Mouse (Mus musculus) v-Abl transformed pro-B cells (cell line): ENCODE data around the gene Klf16.

ENCODE experiments used
- in situ Hi-C, 2 experiments: fragments of 400-800 bp; cut with MboI; formaldehyde crosslinking; loops; one replicate each; pipeline ENCODE4 v1.15.1; 2025; ENCODE audit not compliant: unreplicated experiment in 2 of 2

The Klf16 gene

DNA sequence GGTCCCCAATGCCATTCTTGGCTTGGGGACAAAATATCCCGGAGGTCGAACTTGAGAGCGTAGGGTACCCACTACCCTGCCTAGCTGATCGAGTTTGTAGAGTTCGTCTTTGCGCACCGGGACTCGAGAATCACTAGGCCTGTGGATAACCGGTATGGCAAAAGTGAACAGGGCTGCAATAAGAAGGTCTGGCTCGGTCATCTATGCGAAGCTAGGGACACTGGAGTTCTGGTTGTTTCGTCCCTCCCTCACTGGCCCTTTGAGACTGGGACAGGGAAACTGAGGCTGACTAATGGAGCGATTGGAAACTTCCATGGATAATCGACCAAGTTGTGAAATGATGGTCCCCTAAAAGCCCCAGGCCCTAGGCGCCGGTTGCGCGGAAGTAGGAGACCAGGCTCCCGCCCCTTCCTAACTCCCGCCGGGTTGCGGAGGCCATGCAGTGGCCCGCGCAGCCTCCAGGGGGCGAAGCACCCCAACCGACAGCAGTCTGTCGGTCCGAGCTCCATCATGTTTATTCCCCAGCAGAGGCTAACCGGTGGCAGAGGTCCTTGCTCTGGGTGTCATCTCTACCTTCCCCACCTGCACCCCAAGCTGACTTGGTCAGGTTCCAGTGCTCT lies 1.1 kb upstream of the Klf16 start:
- in situ Hi-C loops = loop anchor here (5.0 to 10.0 kb wide), 5 partner anchors 34 to 167 kb away; partner anchors contain the start of gene Ap3d1 (in 1 of the 2)

DNA sequence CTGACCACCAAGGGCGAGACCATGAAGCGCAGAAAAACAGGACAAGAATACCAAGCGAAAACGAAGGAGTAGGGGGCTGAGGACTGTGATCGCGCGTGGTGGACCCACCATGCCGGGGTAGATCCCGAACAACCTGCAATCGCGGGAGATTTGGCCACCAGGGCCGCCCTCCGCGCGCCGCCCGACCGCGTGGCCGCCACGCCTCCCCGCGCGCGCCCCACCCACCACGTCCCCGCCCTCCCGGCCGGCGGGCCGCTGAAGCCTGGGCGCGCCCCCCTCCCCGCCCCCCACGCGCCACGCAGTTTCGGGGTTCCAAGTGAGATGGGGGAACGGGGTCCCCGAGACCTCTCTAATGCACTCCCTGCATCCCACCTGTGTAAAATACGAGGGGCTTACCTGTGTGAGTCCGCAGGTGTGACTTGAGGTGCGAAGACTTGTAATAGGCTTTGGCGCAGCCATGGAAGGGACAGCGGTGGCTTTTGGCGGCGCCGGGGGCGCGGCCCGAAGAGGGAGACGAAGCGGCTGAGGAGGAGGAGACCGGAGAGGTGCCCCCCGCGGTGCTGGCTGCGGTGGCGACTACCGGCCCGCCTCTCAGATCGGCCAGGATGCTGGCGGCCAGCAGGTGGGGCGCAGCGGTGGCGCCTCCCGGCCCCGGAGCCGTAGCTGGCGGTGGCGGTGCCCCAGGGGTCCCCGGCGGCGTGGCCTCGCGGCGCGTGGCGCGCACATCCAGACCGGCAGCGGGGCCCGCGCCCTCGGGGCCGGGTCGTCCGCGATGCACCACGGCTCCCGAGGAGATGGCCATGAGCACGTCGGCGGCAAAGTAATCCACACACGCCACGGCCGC lies 548 bp downstream of the Klf16 start:
- in situ Hi-C loops = loop anchor here (5.0 to 10.0 kb wide), 5 partner anchors 36 to 168 kb away; partner anchors contain the start of gene Ap3d1 (in 1 of the 2)

DNA sequence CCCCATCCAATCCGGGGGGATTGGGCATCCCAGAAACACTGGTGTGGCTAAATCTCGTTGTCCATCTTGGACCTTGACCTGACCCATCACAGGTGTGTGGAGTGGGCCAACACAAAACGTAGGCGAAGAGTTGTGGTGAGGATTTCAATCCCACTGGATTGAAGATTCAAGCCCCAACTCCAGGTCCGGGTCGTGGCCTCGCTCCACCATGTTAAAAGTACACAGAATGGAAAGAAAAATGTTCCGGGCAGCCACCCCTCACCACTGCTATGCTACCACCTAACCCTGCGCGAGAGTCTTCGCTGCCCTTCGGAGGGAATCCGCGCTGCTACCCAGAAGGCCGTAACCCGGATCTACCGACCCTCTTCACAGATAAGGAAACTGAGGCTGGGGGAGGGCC lies 1.2 kb downstream of the Klf16 start:
- in situ Hi-C loops = loop anchor here (5.0 to 10.0 kb wide), 5 partner anchors 36 to 169 kb away; partner anchors contain the start of gene Ap3d1 (in 1 of the 2)

DNA sequence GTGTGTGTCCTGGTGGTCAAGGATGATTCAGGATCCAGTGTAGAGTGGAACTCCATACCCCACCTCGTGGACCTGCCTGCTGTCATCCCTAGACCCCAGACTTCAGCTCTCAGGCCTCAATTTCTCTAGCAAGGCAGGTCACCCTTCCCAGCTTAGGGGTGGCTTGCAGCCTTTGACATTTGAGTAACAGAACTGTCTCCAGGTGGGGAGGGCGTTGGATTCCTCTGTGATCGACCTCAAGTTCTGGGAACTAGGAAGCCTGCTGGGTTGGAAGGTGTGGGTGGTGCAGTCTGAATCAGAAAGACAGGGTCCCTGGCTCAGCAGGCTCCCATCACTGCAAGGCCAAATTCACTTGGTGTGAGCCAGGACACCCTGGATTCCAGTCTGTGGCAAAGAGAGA lies 2.2 kb downstream of the Klf16 start:
- in situ Hi-C loops = loop anchor here (5.0 to 25.0 kb wide), 6 partner anchors 37 to 312 kb away; partner anchors contain the start of gene Ap3d1 (in 1 of the 2)

- in situ Hi-C loops = loop anchor here (10.0 to 25.0 kb wide), 2 partner anchors 171 to 313 kb away; partner anchors contain the start of gene Ap3d1 (in 1 of the 2)
Observed at GRCm38 (mm10) chr10:80573944-80574343, 3.2 kb downstream of the Klf16 start.

- in situ Hi-C loops = loop anchor here (10.0 to 25.0 kb wide), 2 partner anchors 172 to 315 kb away; partner anchors contain the start of gene Ap3d1 (in 1 of the 2)
Observed at GRCm38 (mm10) chr10:80572477-80572876, 4.6 kb downstream of the Klf16 start.

- in situ Hi-C loops = loop anchor here (10.0 to 25.0 kb wide), 2 partner anchors 174 to 316 kb away; partner anchors contain the start of gene Ap3d1 (in 1 of the 2)
Observed at GRCm38 (mm10) chr10:80570871-80571836, 6.0 kb downstream of the Klf16 start.

- in situ Hi-C loops = loop anchor here (10.0 to 25.0 kb wide), 2 partner anchors 174 to 317 kb away; partner anchors contain the start of gene Ap3d1 (in 1 of the 2)
Observed at GRCm38 (mm10) chr10:80570419-80570818, 6.7 kb downstream of the Klf16 start.

DNA sequence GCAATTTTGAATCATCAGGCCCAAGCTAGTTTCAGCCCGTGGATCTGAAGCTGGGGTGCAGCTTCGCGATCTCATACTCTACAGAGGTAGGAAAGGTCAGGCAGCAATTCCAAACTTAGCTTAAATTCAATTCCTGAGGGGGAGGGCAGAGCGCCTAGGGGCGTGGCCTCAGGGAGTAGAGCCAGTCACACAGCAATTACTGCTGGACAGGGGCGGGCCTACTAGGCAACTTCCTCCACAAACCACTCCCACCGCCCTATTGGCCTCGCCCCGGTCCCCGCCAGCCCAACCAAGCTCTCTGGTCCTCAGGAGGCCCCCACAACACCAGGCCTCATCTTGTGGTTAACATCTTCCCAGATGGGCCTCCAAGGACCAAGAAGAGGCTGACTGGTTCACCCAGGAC lies 7.5 kb downstream of the Klf16 start:
- in situ Hi-C loops = loop anchor here (10.0 to 25.0 kb wide), 2 partner anchors 175 to 318 kb away; partner anchors contain the start of gene Ap3d1 (in 1 of the 2)

DNA sequence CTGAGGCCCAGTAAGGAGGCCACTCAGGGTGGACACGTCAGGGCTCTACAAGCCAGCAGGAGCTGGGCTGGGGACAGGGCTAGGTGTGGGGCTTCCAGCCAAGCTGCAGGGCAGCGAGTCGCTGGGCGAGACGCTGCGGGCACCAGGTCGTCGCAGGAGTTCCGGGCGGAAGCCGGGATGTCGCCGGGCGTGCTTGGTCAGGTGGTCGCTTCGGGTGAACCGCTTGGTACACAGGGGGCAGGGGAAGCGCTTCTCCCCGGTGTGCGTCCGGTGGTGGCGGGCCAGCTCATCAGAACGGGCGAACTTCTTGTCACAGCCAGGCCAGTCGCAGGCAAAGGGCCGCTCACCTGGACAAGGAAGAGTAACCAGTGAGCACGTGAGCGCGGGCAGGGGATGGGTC lies 8.2 kb downstream of the Klf16 start:
- in situ Hi-C loops = loop anchor here in 1 of 2 experiments (25.0 kb wide), 1 partner anchor 318 kb away; no protein-coding TSS in a partner anchor

- in situ Hi-C loops = loop anchor here in 1 of 2 experiments (25.0 kb wide), 1 partner anchor 321 kb away; no protein-coding TSS in a partner anchor
Observed at GRCm38 (mm10) chr10:80566375-80567092, 10.6 kb downstream of the Klf16 start.

- in situ Hi-C loops = loop anchor here in 1 of 2 experiments (25.0 kb wide), 1 partner anchor 326 kb away; no protein-coding TSS in a partner anchor
Observed at GRCm38 (mm10) chr10:80561116-80561944, 15.8 kb downstream of the Klf16 start, which contains the start of gene Rexo1. TSS of gene Rexo1 (minus strand) at chr10:80561560.

- in situ Hi-C loops = loop anchor here in 1 of 2 experiments (25.0 kb wide), 1 partner anchor 327 kb away; no protein-coding TSS in a partner anchor
Observed at GRCm38 (mm10) chr10:80560621-80561020, 16.5 kb downstream of the Klf16 start.

DNA sequence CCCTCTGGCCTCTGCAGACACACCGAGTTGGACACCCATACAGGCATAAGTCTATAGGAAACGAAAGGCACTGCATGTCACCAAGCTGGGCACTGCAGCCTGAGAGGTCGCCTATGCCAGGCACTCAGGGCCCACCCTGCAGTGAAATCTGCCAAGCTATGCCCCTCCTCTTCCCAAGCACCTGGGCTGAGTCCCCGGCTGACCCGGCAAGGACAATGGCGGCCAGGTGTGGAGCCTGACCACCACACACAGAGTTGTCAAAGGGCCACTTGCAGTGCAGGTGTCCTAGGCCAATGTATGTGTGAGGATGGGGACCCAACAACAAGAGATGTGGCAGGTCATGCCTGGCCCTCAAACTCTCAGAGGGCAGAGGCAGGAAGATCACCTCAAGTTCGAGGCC lies 17.7 kb downstream of the Klf16 start:
- in situ Hi-C loops = loop anchor here (5.0 to 25.0 kb wide), 2 partner anchors 37 to 328 kb away; no protein-coding TSS in a partner anchor

GRCm38 (mm10) chr10:80557346-80557965 lies 19.7 kb downstream of the Klf16 start:
- in situ Hi-C loops = loop anchor here (5.0 to 25.0 kb wide), 2 partner anchors 35 to 330 kb away; no protein-coding TSS in a partner anchor

- in situ Hi-C loops = loop anchor here in 1 of 2 experiments (5.0 to 25.0 kb wide), 2 partner anchors 107 to 333 kb away; no protein-coding TSS in a partner anchor
Observed at GRCm38 (mm10) chr10:80553997-80554396, 23.1 kb downstream of the Klf16 start.

DNA sequence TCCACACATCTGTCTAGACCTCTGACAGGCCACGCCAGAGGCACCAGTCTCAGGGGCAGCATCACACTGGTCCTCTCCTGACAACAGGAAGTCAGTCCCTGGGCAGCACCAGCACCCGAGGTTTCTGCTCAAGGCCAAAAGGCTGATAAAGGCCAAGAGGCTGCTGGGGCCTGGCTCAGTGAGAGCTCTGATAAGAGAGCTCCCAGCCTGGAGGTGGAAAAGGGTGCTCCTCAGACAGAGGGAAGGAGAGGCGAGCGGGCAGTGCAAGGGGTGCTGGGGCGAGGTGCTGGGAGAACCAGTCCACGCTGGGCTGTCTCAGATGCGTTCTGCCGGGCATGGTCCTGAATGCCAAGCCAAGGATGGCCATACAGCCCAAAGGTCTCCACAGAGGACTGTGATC lies 23.5 kb downstream of the Klf16 start:
- in situ Hi-C loops = loop anchor here in 1 of 2 experiments (5.0 to 25.0 kb wide), 2 partner anchors 106 to 334 kb away; no protein-coding TSS in a partner anchor
